Mouse (Mus musculus) heart, adult 2 months (tissue): ENCODE results near the gene Fbxw26.
"Not testable (repeated sequence)": the region's sequence is repeated elsewhere in the genome, so short reads cannot be mapped to it uniquely, and the experiment has no call there.

ENCODE experiments used
- CTCF ChIP-seq: fragments of 200-600 bp; IDR thresholded peaks from 2 replicates; pipeline ENCODE4 v1.8.1; 2022; ENCODE audit warnings: antibody characterized with exemption, mild to moderate bottlenecking, moderate library complexity
- EP300 ChIP-seq: fragments of 200-500 bp; IDR thresholded peaks from 2 replicates; pipeline ENCODE4 v1.6.1; 2011; ENCODE audit warnings: low read depth, low read length, control low read depth; ENCODE audit not compliant: insufficient read depth
- POLR2A ChIP-seq: fragments of 200-500 bp; IDR thresholded peaks from 2 replicates; pipeline ENCODE4 v1.6.1; 2011; ENCODE audit warnings: mild to moderate bottlenecking, low read depth, low read length, control low read depth; ENCODE audit not compliant: insufficient read depth

- not testable (repeated sequence) for TF ChIP-seq CTCF, EP300, POLR2A
Observed at GRCm38 (mm10) chr9:109745989-109746388, at the start of gene Fbxw26.
